8 mouse cellular contexts compared by ENCODE assay signal in genomic region chr5:29036636-29037035, GRCm38 (mm10).
DNase-seq lines count a peak whose midpoint lies in the region; ATAC-seq and TF ChIP-seq lines count a peak whose summit lies in the region.

No protein-coding gene starts in this region.

- CTCF ChIA-PET in Patski (lab: Charles Lee) = interaction anchor here (2.3 kb wide), 1 partner anchor 9 kb away, joined by 8 read pairs; no protein-coding TSS in a partner anchor

- H3K36me3 ChIP-seq in intestine, embryonic 14.5 days (ENCODE audit: control insufficient read depth, insufficient read depth, low read length) = no peaks in the 10 kb centered on the region
- no peaks in the 10 kb centered on the region for H3K36me3 ChIP-seq in intestine, embryonic 15.5 days

- in situ Hi-C loops in Patski (cut with MboI; ENCODE audit: low pct_unique_long_range_greater_than_20kb) = no loop called here

- TF ChIP-seq CTCF in Patski (IDR thresholded peaks at IDR 0.05) = peak; percentile 36
- peak; percentile 74 for TF ChIP-seq CTCF in layer of hippocampus, adult 2 months (conservative IDR thresholded peaks at IDR 0.05)

- H3K4me3 ChIP-seq in intestine, embryonic 14.5 days (ENCODE audit: low read depth, low read length) = no peak overlapping the region
- H3K4me3 ChIP-seq in intestine, embryonic 15.5 days (replicated peaks) = no peak overlapping the region
- no peak overlapping the region for H3K4me3 ChIP-seq in layer of hippocampus, adult 2 months

- no peaks in the 10 kb centered on the region for H3K27me3 ChIP-seq in intestine, embryonic 14.5 days (replicated peaks; ENCODE audit: control insufficient read depth, insufficient read depth, low read length)
- no peaks in the 10 kb centered on the region for H3K27me3 ChIP-seq in intestine, embryonic 15.5 days (replicated peaks)
- peaks cover 2% of the 10 kb centered on the region for H3K27me3 ChIP-seq in Patski

- no peaks in the 10 kb centered on the region for H3K4me1 ChIP-seq in intestine, embryonic 14.5 days (replicated peaks; ENCODE audit: control insufficient read depth, insufficient read depth, low read length)
- H3K4me1 ChIP-seq in intestine, embryonic 15.5 days (replicated peaks) = no peaks in the 10 kb centered on the region

- no peak for ATAC-seq in intestine, embryonic 14.5 days (replicated peaks; ENCODE audit: low FRiP score, low TSS enrichment, low read depth)
- no peak for ATAC-seq in intestine, embryonic 15.5 days
- ATAC-seq in Patski = no peak
- ATAC-seq in CD4-positive, CD25-positive, alpha-beta regulatory T cell, adult 4 months = no peak
- no peak for ATAC-seq in activated CD4-positive, CD25-positive, alpha-beta regulatory T cell, adult 4 months

- POLR2A ChIA-PET in Patski (lab: Charles Lee) = no interaction called here

- 67% methylated on average over 20 of the region's 20 CpGs for WGBS in intestine, embryonic 14.5 days
- 65% methylated on average over 20 of the region's 20 CpGs for WGBS in intestine, embryonic 15.5 days

- no peak overlapping the region for H3K4me2 ChIP-seq in intestine, embryonic 14.5 days (ENCODE audit: low read length)
- H3K4me2 ChIP-seq in intestine, embryonic 15.5 days (replicated peaks) = no peak overlapping the region

- H3K27ac ChIP-seq in intestine, embryonic 14.5 days (ENCODE audit: low read depth) = no peak overlapping the region
- H3K27ac ChIP-seq in intestine, embryonic 15.5 days = no peak overlapping the region
- no peak overlapping the region for H3K27ac ChIP-seq in layer of hippocampus, adult 2 months

- DNase-seq in intestine, embryonic 14.5 days (ENCODE audit: low spot score) = peak; percentile 66
- no peak for DNase-seq in Patski (ENCODE audit: low read depth, low spot score)
- DNase-seq in cerebellum, postnatal 25 days = peak; percentile 15 to 49
- DNase-seq in layer of hippocampus, adult 2 months (ENCODE audit: low spot score in 2 of 2) = peak; percentile 62 to 70
- DNase-seq in lung, postnatal 14 days = peak; percentile 56

- H3K9ac ChIP-seq in intestine, embryonic 14.5 days (ENCODE audit: low read length) = no peak overlapping the region
- H3K9ac ChIP-seq in intestine, embryonic 15.5 days = no peak overlapping the region

- no peaks in the 10 kb centered on the region for H3K9me3 ChIP-seq in intestine, embryonic 14.5 days (ENCODE audit: control insufficient read depth, low read length)
- H3K9me3 ChIP-seq in intestine, embryonic 15.5 days = no peaks in the 10 kb centered on the region
